Mouse (Mus musculus) heart, adult 2 months (tissue): ENCODE measurements around the gene Sirt6. TPM values are rescaled to one million over a fixed set of nuclear protein-coding genes. Genes with fewer than 3 reads are reported as not detected.
"Not testable (repeated sequence)": the region's sequence is repeated elsewhere in the genome, so short reads cannot be mapped to it uniquely, and the experiment has no call there.

ENCODE experiments used
- DNase-seq, 2 experiments: peaks; one replicate each; pipeline ENCODE4 v3.0.0; 2021
- H3K27ac ChIP-seq: fragments of 200-600 bp; 2 replicates; pipeline ENCODE4 v1.8.1; 2022
- H3K27me3 ChIP-seq: fragments of 200-500 bp; 2 replicates; pipeline ENCODE4 v1.6.1; 2012; ENCODE audit warnings: mild to moderate bottlenecking, low read length, inconsistent platforms, mixed read lengths; ENCODE audit not compliant: control insufficient read depth, insufficient read depth
- H3K36me3 ChIP-seq: fragments of 200-500 bp; 2 replicates; pipeline ENCODE4 v1.6.1; 2012; ENCODE audit warnings: low read length, inconsistent platforms; ENCODE audit not compliant: control insufficient read depth, insufficient read depth
- H3K4me1 ChIP-seq: fragments of 200-500 bp; 2 replicates; pipeline ENCODE4 v1.6.1; 2011; ENCODE audit warnings: low read length; ENCODE audit not compliant: control insufficient read depth, insufficient read depth
- H3K4me3 ChIP-seq: fragments of 200-600 bp; 2 replicates; pipeline ENCODE4 v1.8.1; 2022
- H3K79me2 ChIP-seq: fragments of 200-500 bp; replicated peaks from 2 replicates; pipeline ENCODE4 v1.6.1; 2012; ENCODE audit warnings: mild to moderate bottlenecking, inconsistent platforms, low read length, moderate library complexity, mixed read lengths; ENCODE audit not compliant: control insufficient read depth, insufficient read depth
- H3K9ac ChIP-seq: fragments of 200-500 bp; 2 replicates; pipeline ENCODE4 v1.6.1; 2012; ENCODE audit warnings: low read depth, mild to moderate bottlenecking, control low read depth, inconsistent platforms, low read length, mixed read lengths
- CTCF ChIP-seq: fragments of 200-600 bp; IDR thresholded peaks from 2 replicates; pipeline ENCODE4 v1.8.1; 2022; ENCODE audit warnings: antibody characterized with exemption, mild to moderate bottlenecking, moderate library complexity
- EP300 ChIP-seq: fragments of 200-500 bp; IDR thresholded peaks from 2 replicates; pipeline ENCODE4 v1.6.1; 2011; ENCODE audit warnings: low read depth, low read length, control low read depth; ENCODE audit not compliant: insufficient read depth
- POLR2A ChIP-seq: fragments of 200-500 bp; IDR thresholded peaks from 2 replicates; pipeline ENCODE4 v1.6.1; 2011; ENCODE audit warnings: mild to moderate bottlenecking, low read depth, low read length, control low read depth; ENCODE audit not compliant: insufficient read depth
- WGBS: fragments of 180-500 bp; shearing (Covaris S2); methylation state at CpG from one replicate; pipeline ENCODE4 v1.1.7; 2018; 5-methylcytosine and 5-hydroxymethylcytosine counted together
- intact Hi-C: fragments of 180-260 bp; cut with DNase I; formaldehyde crosslinking; loops from one replicate; pipeline ENCODE4 v1.15.1; 2025
- polyA plus RNA-seq: library from polyadenylated mRNA; depleted of rRNA; stranded (reverse); fragments of >200 nt; gene quantifications from 2 replicates; pipeline ENCODE4 v1.2.3, GENCODE M21; 2012
- total RNA-seq, 2 experiments: library from RNA; stranded (reverse); gene quantifications; 2 replicates each; pipeline ENCODE4 v1.2.3; 2021

The Sirt6 gene
- total and polyA plus RNA-seq, 3 experiments: 7.0 to 15.4 (median 7.9) TPM

GRCm38 (mm10) chr10:81641566-81641965 lies 14.0 kb upstream of the Sirt6 start:
- TF ChIP-seq EP300 (no peak), POLR2A (no peak), CTCF (no peak)
- WGBS: 94% methylated on average over 2 of the region's 2 CpGs
- intact Hi-C loops: no loop called here
- Histone ChIP-seq H3K79me2 (no peaks in the 10 kb centered on the region), H3K36me3 (no peaks in the 10 kb centered on the region), H3K9ac (no peak overlapping the region), H3K27ac (no peak overlapping the region), H3K4me3 (no peak overlapping the region), H3K27me3 (no peaks in the 10 kb centered on the region), H3K4me1 (peaks cover 3% of the 10 kb centered on the region)
- no peak for DNase-seq

GRCm38 (mm10) chr10:81640825-81641224 lies 13.2 kb upstream of the Sirt6 start:
- H3K27me3 ChIP-seq, H3K9ac ChIP-seq, H3K4me3 ChIP-seq, intact Hi-C loops, H3K36me3 ChIP-seq, H3K4me1 ChIP-seq, H3K79me2 ChIP-seq, H3K27ac ChIP-seq: not testable (repeated sequence)
- 30% methylated on average over 4 of the region's 4 CpGs for WGBS
- peak in 1 of 2 experiments; percentile 18 for DNase-seq

DNA sequence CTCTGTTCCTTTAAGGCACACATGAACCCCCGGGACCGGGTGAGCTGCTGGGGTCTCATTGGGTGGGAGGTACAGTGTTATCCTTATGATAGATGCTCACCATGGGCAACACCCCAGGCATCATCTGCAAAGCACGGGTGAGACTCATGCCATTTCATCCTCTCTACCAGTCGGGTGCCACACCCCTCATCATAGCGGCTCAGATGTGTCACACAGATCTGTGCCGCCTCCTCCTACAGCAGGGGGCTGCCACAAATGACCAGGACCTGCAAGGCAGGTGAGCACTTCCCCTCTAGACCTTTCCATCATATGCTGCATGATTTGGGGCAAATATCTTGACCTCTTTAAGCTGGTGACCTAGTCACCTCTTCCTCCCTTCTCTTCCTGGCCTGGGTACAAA lies 10.5 kb upstream of the Sirt6 start:
- intact Hi-C loops: no loop called here
- no peak overlapping the region for H3K9ac ChIP-seq
- H3K79me2 ChIP-seq: no peaks in the 10 kb centered on the region
- DNase-seq: no peak
- peaks cover 5% of the 10 kb centered on the region for H3K4me1 ChIP-seq
- H3K4me3 ChIP-seq: no peak overlapping the region
- 71% methylated on average over 6 of the region's 6 CpGs for WGBS
- H3K27ac ChIP-seq: no peak overlapping the region
- H3K27me3 ChIP-seq: no peaks in the 10 kb centered on the region
- TF ChIP-seq CTCF: no peak
- 0 out of 2 replicates have a peak, but pooled peaks have one; percentile 16 for TF ChIP-seq POLR2A
- no peak for TF ChIP-seq EP300
- H3K36me3 ChIP-seq: no peaks in the 10 kb centered on the region

- no peak for DNase-seq
- Histone ChIP-seq H3K79me2 (no peaks in the 10 kb centered on the region), H3K4me1 (peaks cover 2% of the 10 kb centered on the region), H3K36me3 (no peaks in the 10 kb centered on the region), H3K27me3 (no peaks in the 10 kb centered on the region), H3K27ac (no peak overlapping the region), H3K9ac (no peak overlapping the region), H3K4me3 (no peak overlapping the region)
- intact Hi-C loops: no loop called here
- no peak for TF ChIP-seq CTCF
- no peak for TF ChIP-seq POLR2A
- TF ChIP-seq EP300: no peak
- 24% methylated on average over 8 of the region's 8 CpGs for WGBS
Measured at GRCm38 (mm10) chr10:81636338-81636737, 8.7 kb upstream of the Sirt6 start.

DNA sequence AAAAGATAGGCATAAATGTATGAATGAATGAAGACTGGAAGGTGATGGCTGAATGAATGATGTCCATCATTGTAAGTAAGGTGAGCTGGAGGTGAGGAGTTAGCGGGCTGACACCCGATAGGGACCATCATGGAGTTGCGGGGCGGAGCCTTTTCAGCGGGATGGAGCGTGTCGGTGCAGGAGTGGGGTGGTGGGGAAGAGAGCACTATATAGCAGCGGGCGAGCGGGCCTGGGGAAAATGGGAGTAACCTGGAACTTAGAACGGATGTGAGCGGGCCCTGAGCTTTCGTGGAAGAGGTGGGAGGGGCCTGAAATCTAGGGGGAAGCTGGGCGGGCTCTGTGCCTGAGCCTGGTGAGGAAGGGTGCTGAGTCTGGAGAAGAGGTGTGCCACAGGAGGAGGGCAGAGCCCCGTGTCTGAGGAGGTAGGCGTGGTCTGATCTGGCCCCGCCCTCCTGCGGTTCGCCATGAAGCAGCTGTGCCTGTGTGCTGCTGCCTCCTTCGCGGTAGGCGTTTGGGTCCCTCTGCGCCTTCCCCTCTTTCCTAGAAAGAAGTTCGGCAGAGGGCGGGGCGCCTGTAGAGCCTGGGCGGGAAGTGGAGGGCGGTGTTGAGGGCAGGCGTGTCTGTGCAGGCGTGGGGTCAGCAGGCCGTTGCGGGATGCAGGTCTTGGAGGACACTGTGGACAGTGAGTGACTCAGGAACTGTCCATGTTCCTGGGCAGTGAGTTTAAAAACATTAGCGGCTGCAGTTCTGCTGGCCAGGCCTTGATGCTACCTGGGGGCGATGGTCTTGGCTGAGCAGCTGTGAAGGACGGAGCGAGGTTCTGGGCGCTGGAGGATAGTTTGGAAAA lies 5.9 kb upstream of the Sirt6 start:
- intact Hi-C loops: no loop called here
- H3K27ac ChIP-seq: no peak overlapping the region; the same call in 1 of the 2 replicates
- no peaks in the 10 kb centered on the region for H3K36me3 ChIP-seq
- peak overlapping the region; percentile 51 for H3K4me3 ChIP-seq
- peaks cover 2% of the 10 kb centered on the region for H3K4me1 ChIP-seq
- H3K9ac ChIP-seq: peak overlapping the region; percentile 22
- peak; percentile 82 to 86 for DNase-seq
- WGBS: 5% methylated on average over 37 of the region's 37 CpGs
- H3K27me3 ChIP-seq: no peaks in the 10 kb centered on the region
- TF ChIP-seq POLR2A: peak; percentile 56; the same call in 1 of the 2 replicates
- TF ChIP-seq CTCF: no peak
- no peaks in the 10 kb centered on the region for H3K79me2 ChIP-seq

GRCm38 (mm10) chr10:81628390-81628789 lies 793 bp upstream of the Sirt6 start, which contains the start of gene Ankrd24:
Ankrd24 (plus strand) TSS chr10:81628540.
- DNase-seq: no peak
- peak within 1 kb of the TSS; percentile 95 for H3K27ac ChIP-seq
- TF ChIP-seq CTCF (no peak), EP300 (no peak), POLR2A (no peak)
- H3K27me3 ChIP-seq: no peaks in the 10 kb centered on the region
- 81% methylated on average over 16 of the region's 16 CpGs for WGBS
- H3K4me1 ChIP-seq: peaks cover 5% of the 10 kb centered on the region
- intact Hi-C loops: loop anchor here (5.0 kb wide), 1 partner anchor 549 kb away; no protein-coding TSS in a partner anchor
- peak within 1 kb of the TSS; percentile 70 for H3K4me3 ChIP-seq
- H3K79me2 ChIP-seq: no peaks in the 10 kb centered on the region
- H3K9ac ChIP-seq: peak within 1 kb of the TSS; percentile 84
- H3K36me3 ChIP-seq: no peaks in the 10 kb centered on the region
